Mouse (Mus musculus) intestine, embryonic 15.5 days (tissue): Measurements from ENCODE around the gene Ank. TPM values are rescaled to one million over a fixed set of nuclear protein-coding genes. Genes with fewer than 3 reads are reported as not detected.

ENCODE experiments used
- ATAC-seq: fragments of 200-750 bp; cut with Nextera tagmentation; 2 replicates; pipeline ENCODE4 v1.8.0; 2017; ENCODE audit warnings: moderate TSS enrichment, moderate library complexity
- H3K27ac ChIP-seq: fragments of 300-500 bp; sonication (generic); 2 replicates; pipeline ENCODE4 v1.5.1; 2015; ENCODE audit warnings: mild to moderate bottlenecking, inconsistent platforms
- H3K27me3 ChIP-seq: fragments of 300-500 bp; sonication (generic); replicated peaks from 2 replicates; pipeline ENCODE4 v1.6.1; 2015; ENCODE audit warnings: inconsistent platforms
- H3K36me3 ChIP-seq: fragments of 300-500 bp; sonication (generic); 2 replicates; pipeline ENCODE4 v1.6.1; 2015; ENCODE audit warnings: inconsistent platforms
- H3K4me1 ChIP-seq: fragments of 300-500 bp; sonication (generic); replicated peaks from 2 replicates; pipeline ENCODE4 v1.6.1; 2015; ENCODE audit warnings: inconsistent platforms
- H3K4me2 ChIP-seq: fragments of 300-500 bp; sonication (generic); replicated peaks from 2 replicates; pipeline ENCODE4 v1.6.1; 2015; ENCODE audit warnings: mild to moderate bottlenecking, inconsistent platforms
- H3K4me3 ChIP-seq: fragments of 300-500 bp; sonication (generic); replicated peaks from 2 replicates; pipeline ENCODE4 v1.5.1; 2015; ENCODE audit warnings: inconsistent platforms
- H3K9ac ChIP-seq: fragments of 300-500 bp; sonication (generic); 2 replicates; pipeline ENCODE4 v1.6.1; 2015; ENCODE audit warnings: inconsistent platforms
- H3K9me3 ChIP-seq: fragments of 300-500 bp; sonication (generic); 2 replicates; pipeline ENCODE4 v1.6.1; 2016; ENCODE audit warnings: inconsistent platforms
- WGBS: fragments of 180-500 bp; shearing (Covaris S2); methylation state at CpG from one replicate; pipeline ENCODE4 v1.1.7; 2015; 5-methylcytosine and 5-hydroxymethylcytosine counted together
- polyA plus RNA-seq: library from polyadenylated mRNA; unstranded; fragments of >200 nt; fragmentation: Nextera tagmentation; extraction: Ambion mirVana; gene quantifications from 2 replicates; pipeline ENCODE4 v1.2.1, GENCODE M21; 2015

Ank gene
- polyA plus RNA-seq, 1 experiment from 2014 or later = 15.9 TPM

DNA sequence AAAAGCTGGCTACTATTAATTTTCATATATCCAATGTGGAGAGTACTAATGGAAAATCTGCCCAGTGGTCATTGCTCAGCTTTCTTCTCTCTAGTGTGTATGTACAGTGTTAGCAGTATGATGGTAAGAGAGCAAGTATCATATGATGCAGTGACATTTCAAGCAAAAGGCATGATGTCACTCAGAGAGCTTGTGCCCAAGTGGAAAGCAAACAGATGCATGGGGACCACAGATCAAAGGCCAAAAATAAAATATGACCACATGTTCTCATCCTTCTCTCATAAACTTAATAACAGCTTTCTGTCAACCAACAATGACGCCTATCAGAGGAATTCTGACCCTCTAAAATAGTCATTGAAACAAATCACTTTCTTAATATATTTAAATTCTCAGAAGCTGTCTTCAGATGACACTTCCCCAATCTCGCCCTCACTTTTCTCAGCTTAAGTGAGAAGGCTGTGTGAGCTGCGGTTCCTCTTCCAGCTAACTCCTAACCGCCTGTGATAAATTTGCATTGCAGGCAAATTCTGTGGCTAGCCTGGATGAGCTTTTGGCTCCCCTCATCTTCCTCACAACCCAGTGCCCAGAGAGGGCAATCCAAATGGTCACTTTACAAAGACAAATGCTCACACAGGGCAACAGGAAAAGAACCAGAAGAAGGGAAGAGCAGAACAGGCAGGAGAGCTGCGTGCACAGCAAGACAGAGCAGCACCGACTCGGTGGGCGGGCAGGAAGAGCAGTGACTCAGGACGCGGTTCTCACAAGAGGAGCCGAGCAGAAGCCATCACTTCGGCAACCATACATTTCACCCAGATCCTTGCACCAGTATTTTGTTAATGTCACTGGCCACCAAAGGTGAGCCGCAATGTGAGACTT lies 158.8 kb downstream of the Ank start:
- no peaks in the 10 kb centered on the region for H3K9me3 ChIP-seq
- H3K4me2 ChIP-seq = no peak overlapping the region
- H3K4me3 ChIP-seq = no peak overlapping the region
- 0 out of 2 replicates have a peak, but pooled peaks cover 5% of the 10 kb centered on the region for H3K36me3 ChIP-seq
- H3K27me3 ChIP-seq = no peaks in the 10 kb centered on the region
- 91% methylated on average over 13 of the region's 13 CpGs for WGBS
- ATAC-seq = no peak
- H3K9ac ChIP-seq = no peak overlapping the region
- peaks cover 6% of the 10 kb centered on the region for H3K4me1 ChIP-seq
- H3K27ac ChIP-seq = no peak overlapping the region

DNA sequence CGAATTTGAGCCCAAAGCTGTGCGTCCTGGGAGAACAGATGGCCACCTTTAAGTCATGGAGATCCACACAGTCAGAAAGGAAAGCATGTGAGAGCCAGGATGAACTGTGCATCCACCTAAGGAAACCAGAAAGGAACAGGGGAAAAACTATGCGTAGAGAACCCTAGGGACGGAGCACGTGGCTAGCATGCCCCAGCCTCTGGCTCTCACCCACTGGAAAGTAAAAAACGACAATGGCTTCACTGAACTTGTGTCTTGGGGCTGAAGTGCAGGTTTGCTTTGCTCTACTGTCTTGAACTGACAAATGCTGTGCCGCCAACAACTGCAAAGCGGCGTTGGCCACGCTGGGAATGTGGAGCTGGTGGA lies 159.4 kb downstream of the Ank start:
- Histone ChIP-seq H3K4me1 (peaks cover 6% of the 10 kb centered on the region), H3K4me2 (no peak overlapping the region), H3K27ac (no peak overlapping the region), H3K27me3 (no peaks in the 10 kb centered on the region), H3K4me3 (no peak overlapping the region), H3K9me3 (no peaks in the 10 kb centered on the region), H3K9ac (no peak overlapping the region), H3K36me3 (0 out of 2 replicates have a peak, but pooled peaks cover 5% of the 10 kb centered on the region)
- 84% methylated on average over 10 of the region's 10 CpGs for WGBS
- no peak for ATAC-seq

DNA sequence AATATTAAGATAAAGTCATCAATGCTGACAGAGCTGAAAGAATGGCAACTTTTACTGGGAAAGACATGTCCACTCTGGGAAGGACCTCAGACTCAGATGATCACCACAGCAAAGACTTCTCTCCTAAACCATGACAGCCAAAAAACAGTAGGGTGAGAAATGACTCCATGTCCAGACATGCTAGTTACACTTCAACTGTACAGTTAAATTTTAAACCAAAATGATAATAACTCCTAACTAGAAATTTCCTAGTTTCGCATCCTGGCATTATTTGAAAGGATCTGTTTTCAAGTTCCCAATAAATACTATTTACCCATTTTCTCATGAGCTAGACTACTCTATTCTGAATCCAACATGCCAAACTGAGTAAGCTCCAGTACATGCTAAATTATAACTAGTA lies 159.8 kb downstream of the Ank start:
- Histone ChIP-seq H3K27me3 (no peaks in the 10 kb centered on the region), H3K4me2 (no peak overlapping the region), H3K9me3 (no peaks in the 10 kb centered on the region), H3K4me1 (peaks cover 6% of the 10 kb centered on the region), H3K9ac (no peak overlapping the region), H3K36me3 (0 out of 2 replicates have a peak, but pooled peaks cover 5% of the 10 kb centered on the region), H3K4me3 (no peak overlapping the region), H3K27ac (no peak overlapping the region)
- 76% methylated on average over 1 of the region's 1 CpGs for WGBS
- ATAC-seq = no peak

DNA sequence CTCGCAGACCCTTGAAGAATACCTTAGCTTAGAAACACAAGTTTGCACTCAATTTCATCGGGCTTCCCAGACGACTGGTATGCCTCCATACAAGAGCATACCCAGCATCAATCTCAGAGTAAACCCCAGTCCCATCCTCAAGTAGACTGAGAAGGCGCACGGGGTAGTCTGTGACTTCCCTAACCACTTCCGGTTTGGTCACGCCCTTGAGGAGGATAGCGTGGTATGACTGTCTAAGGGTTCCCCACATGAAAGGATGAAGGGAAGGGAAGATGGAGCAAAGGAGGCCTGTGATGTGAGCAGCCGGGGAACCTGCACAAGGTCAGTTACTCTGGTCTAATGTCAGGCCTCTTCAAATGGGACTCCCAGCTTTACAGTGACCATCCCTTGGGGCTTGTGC lies 161.3 kb downstream of the Ank start:
- Histone ChIP-seq H3K4me1 (peaks cover 6% of the 10 kb centered on the region), H3K4me2 (no peak overlapping the region), H3K9me3 (no peaks in the 10 kb centered on the region), H3K36me3 (0 out of 2 replicates have a peak, but pooled peaks cover 5% of the 10 kb centered on the region), H3K9ac (no peak overlapping the region), H3K27me3 (no peaks in the 10 kb centered on the region), H3K27ac (no peak overlapping the region), H3K4me3 (no peak overlapping the region)
- ATAC-seq = no peak
- 92% methylated on average over 9 of the region's 9 CpGs for WGBS

DNA sequence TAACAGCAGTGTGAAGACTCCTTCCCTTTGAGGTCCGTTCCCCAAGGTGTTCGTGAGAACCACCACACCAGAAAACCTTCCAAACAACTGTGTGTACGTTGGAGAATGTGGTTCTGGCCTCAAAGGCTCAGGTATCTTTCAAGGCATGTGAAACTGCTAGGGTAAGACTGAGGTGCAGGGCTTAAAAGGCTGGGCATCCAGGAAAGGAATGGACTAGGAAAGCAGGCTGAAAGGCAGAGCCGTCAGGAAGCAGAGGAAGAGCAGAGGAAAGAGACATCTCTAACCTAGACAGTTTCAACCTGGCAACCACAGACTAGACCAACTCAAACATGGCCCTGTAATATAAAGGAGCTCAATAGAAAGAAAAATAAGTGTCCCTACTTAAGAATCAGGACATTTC lies 162.6 kb downstream of the Ank start:
- Histone ChIP-seq H3K9me3 (no peaks in the 10 kb centered on the region), H3K4me1 (peaks cover 6% of the 10 kb centered on the region), H3K27me3 (no peaks in the 10 kb centered on the region), H3K36me3 (0 out of 2 replicates have a peak, but pooled peaks cover 5% of the 10 kb centered on the region), H3K27ac (no peak overlapping the region), H3K9ac (0 out of 2 replicates have a peak overlapping the region, but pooled peaks have one; percentile 81), H3K4me2 (peak overlapping the region; percentile 68), H3K4me3 (peak overlapping the region; percentile 99; the same call in 1 of the 2 replicates)
- ATAC-seq = no peak
- 74% methylated on average over 4 of the region's 4 CpGs for WGBS

DNA sequence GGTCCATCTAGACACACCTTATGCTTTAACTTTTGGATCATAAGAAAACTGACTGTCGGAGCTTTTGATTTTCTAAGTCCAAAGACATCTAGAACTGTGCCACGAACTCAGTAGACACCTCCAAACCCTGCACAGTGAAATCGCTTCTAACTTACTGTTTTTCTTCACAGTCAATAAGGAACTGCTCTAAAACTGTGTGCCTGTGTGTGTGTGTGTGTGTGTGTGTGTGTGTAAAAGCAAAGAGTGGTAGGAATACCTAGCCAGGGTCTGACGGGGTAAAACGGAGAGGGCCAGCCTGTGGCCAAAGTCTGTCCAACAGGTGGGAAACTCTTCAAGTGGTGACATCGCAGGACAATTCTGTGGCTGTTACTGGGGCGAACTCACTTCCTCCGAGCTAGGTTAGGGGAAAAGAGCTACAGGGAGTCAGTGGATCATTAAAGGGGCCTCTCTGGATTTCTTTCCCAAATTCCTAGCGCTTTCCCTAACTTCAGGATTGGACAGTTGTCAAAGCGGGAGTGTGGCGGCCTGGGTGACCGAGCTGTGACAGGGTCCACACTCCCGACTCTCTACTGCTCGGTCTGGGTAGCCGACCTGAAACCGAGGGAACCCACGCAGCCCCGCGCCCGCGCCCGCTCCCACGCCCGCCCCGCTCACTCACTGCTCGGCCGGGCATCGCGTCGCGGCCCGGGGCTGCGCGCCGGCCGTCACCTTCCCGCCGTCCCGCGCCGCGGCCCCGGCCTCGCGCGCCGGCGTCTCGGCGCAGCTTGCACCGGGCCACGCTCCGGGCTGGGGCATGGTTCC lies 163.5 kb downstream of the Ank start:
- peak overlapping the region; percentile 68 for H3K27ac ChIP-seq
- H3K9me3 ChIP-seq = no peaks in the 10 kb centered on the region
- H3K36me3 ChIP-seq = 0 out of 2 replicates have a peak, but pooled peaks cover 5% of the 10 kb centered on the region
- 2% methylated on average over 47 of the region's 53 CpGs for WGBS
- ATAC-seq = peak; percentile 82
- peak overlapping the region; percentile 81 for H3K9ac ChIP-seq
- H3K4me1 ChIP-seq = peaks cover 6% of the 10 kb centered on the region
- peak overlapping the region; percentile 99 for H3K4me3 ChIP-seq
- H3K27me3 ChIP-seq = no peaks in the 10 kb centered on the region
- H3K4me2 ChIP-seq = peak overlapping the region; percentile 68

DNA sequence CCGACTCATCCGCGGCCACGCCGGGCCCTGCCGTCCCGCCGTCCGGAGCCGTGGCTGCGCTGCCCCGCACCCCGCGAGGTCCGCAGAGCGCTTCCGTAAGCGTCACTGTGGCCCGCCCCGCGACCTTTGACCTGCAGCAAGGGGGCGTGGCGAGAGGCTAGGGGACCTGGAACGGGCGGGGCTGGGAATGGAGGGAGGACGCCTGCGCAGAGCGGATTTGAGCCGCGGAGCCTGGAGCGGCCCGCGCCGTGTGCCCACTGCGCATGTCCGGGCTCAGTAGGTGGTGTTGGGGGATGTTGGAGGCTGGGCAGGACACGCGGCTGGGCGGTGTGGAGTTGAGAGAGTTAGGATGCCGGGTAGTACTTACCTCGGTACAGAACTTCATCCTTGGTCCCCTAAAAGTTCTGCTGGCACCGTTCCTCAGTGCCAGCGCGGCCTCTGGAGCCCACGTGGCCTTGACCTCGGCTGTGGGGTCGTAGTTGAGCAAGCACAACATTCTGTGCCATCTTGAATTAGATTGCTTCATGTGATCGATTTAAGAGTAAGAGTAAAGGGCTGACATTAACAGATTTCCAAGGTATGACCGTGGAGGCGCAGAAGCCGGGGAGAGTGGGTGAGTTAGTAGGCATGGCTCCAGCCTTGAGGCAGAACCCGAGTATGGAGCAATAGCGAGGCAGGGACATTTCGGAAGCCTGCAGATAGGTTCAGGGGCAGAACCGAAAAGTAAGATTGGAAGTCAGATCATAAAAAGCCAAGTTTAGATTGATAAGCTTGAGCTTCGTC lies 164.3 kb downstream of the Ank start, which contains the start of gene Otulin:
Otulin (minus strand) TSS at position 93 of the 783 bp plus-strand sequence.
- Histone ChIP-seq H3K4me1 (peaks cover 6% of the 10 kb centered on the region), H3K27ac (peak within 1 kb of the TSS; percentile 68), H3K36me3 (0 out of 2 replicates have a peak, but pooled peaks cover 5% of the 10 kb centered on the region), H3K4me2 (peak within 1 kb of the TSS; percentile 81), H3K9me3 (no peaks in the 10 kb centered on the region), H3K27me3 (no peaks in the 10 kb centered on the region), H3K9ac (peak within 1 kb of the TSS; percentile 81), H3K4me3 (peak within 1 kb of the TSS; percentile 99)
- peak; percentile 100 for ATAC-seq
- WGBS = 6% methylated on average over 56 of the region's 56 CpGs

DNA sequence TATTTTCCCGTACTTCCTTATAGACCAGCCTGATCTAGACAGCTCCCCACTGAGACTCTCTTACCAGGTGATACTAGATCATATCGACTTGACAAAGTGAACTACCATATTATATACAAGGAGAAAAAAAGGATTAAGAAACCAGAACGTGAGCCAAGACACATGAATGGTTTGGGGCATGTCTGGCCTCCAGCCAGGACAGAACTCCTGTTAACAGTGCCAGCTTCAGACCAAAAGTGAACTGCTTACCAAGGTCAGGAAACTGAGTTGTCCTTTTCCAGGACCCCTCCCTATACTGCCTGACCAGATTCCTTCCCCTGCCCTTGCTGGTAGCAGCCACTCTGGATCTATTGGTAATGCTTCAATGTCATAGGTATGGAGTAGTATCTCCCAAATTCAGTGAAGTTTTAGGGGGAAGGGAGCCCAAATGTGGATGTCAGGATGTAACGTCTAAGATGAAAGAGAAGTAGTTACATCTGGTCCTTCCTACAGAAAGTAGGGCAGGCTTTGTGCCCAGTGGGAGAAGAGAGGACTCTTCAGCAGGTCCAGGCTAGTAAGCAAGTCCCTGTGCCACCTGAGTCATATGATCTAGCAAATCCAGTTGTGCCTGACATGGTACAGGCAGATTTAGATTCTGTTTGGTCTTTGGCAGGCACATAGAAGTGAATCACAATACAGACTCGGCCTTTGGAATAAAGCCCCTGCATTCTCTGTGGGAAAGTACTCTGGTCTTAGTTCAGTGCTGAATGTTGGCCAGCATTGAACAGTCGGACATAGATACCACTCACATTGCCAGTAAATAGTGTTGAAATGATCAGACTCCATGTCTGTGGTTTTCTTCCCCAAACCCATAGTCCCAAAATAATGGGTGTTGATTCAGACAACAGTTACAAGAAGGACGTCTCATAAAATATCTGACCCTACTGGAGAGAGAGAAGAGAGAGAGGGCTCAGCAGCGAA lies 167.7 kb downstream of the Ank start:
- Histone ChIP-seq H3K27me3 (no peaks in the 10 kb centered on the region), H3K9me3 (no peaks in the 10 kb centered on the region), H3K36me3 (no peaks in the 10 kb centered on the region), H3K4me3 (no peak overlapping the region), H3K4me2 (no peak overlapping the region), H3K9ac (no peak overlapping the region), H3K27ac (no peak overlapping the region), H3K4me1 (peaks cover 3% of the 10 kb centered on the region; the same call in 1 of the 2 replicates)
- no peak for ATAC-seq
- WGBS = 77% methylated on average over 8 of the region's 8 CpGs

DNA sequence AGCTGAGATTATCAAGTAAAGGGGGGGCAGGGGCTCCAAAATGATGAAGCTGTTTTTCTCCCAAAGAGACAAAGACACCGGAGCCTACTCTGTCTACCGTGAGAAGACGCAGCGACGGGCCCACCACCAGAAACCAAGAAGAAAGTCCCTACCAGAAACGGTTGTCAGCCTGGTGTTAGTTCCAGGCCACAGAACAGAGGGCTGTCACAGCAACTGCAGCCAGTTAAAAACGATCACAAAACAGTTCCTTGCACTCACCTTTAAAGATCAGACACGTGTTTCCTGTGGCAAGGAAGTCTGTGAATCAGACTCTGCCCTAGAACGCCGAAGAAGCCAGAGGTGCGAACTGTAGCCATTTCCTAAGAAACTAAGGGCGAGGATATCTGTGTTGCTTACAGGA lies 174.7 kb downstream of the Ank start:
- Histone ChIP-seq H3K4me1 (no peaks in the 10 kb centered on the region), H3K4me2 (no peak overlapping the region), H3K27me3 (no peaks in the 10 kb centered on the region), H3K9me3 (no peaks in the 10 kb centered on the region), H3K36me3 (no peaks in the 10 kb centered on the region), H3K4me3 (no peak overlapping the region), H3K27ac (no peak overlapping the region), H3K9ac (no peak overlapping the region)
- ATAC-seq = no peak
- 55% methylated on average over 12 of the region's 12 CpGs for WGBS

DNA sequence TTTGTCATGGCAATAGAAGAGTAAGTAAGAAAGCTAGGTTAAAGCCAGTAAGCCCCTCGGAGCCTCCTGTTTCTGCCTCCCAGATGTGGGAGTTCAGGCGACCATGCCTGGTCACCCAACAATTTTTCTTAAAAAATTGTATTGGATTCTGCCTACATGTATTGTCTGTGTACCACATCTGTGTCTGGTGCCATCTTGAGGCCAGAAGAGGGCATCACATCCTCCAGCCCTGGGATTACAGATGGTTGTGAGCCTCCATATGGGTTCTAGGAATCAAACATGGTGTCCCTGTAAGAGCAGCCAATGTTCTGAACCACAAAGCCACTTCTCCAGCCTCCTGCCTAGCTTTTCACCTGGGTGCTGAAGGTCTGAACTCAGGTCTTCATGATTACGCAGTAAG lies 176.4 kb downstream of the Ank start:
- Histone ChIP-seq H3K36me3 (no peaks in the 10 kb centered on the region), H3K27me3 (no peaks in the 10 kb centered on the region), H3K4me1 (no peaks in the 10 kb centered on the region), H3K9ac (no peak overlapping the region), H3K4me2 (no peak overlapping the region), H3K9me3 (no peaks in the 10 kb centered on the region), H3K27ac (no peak overlapping the region), H3K4me3 (no peak overlapping the region)
- ATAC-seq = no peak
- 83% methylated on average over 3 of the region's 3 CpGs for WGBS
